Mouse (Mus musculus) small intestine, adult 2 months (tissue): ENCODE measurements at regions not wholly inside any gene's neighbourhood (a gene's known extent, or its start where the extent isn't known, plus 50 kb on each side); places are given as distances from the start of the nearest gene placed in this dataset.

Experiments
- CTCF ChIP-seq: fragments of 200-500 bp; IDR thresholded peaks from 2 replicates; pipeline ENCODE4 v1.5.1; 2012; ENCODE audit warnings: low read depth, mild to moderate bottlenecking, control low read depth, inconsistent platforms, low read length, moderate library complexity, mixed read lengths; ENCODE audit not compliant: insufficient replicate concordance, insufficient read length; ENCODE audit errors: extremely low read depth
- POLR2A ChIP-seq: fragments of 200-500 bp; IDR thresholded peaks from 2 replicates; pipeline ENCODE4 v1.6.1; 2012; ENCODE audit warnings: low read depth, mild to moderate bottlenecking, control low read depth, inconsistent platforms, low read length, moderate library complexity

DNA sequence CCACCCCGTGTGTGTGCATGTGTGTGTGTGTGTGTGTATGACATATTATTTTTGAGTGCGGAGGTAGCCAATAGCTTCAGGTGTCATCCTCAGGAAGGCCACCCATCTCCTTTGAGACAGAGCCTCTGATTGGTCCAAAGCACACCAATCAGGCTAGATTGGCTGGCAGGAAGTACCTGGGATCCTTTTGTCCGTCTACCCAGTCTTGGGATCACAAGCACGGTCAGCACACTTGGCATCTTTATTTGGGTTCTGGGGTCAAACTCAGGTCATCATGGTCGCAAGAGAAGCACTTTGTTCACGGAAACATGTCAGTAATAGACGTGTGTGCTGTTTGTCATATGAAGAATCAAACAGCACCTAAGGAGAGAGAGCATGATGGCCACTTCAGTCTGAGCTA is 68.9 kb upstream of the Acpp start:
- no peak for TF ChIP-seq POLR2A
- TF ChIP-seq CTCF, result no peak
